Mouse (Mus musculus) stomach, postnatal 0 days (tissue): ENCODE data around the gene E330017A01Rik.

Source experiments
- CTCF ChIP-seq: IDR thresholded peaks from 2 replicates; pipeline ENCODE4 v1.5.1; 2016; ENCODE audit warnings: antibody characterized with exemption, low read depth, mild to moderate bottlenecking, moderate library complexity
- EP300 ChIP-seq: optimal IDR thresholded peaks from 2 replicates; pipeline ENCODE3; 2016; ENCODE audit warnings: antibody characterized with exemption

DNA sequence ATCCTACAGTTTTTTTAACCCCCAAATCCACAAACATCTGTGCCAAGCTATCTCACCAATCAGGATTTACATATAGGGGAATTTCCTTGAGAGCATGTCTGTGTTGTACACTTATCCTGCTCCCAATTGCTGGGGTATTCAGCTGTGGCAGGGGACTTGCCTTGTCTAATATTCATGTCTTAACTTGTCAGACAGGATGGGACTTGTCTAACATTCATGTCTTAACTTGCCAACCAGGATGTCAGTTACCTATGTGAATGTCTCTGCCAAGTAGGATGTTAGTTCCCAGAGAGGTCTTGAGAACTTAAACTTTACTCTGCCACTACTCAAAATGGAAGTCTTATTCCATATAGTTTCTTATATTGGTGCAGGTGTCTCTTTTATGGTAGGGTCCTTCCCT lies 49.1 kb downstream of the E330017A01Rik start:
- TF ChIP-seq CTCF (no peak), EP300 (no peak)
